Mouse (Mus musculus) hindbrain, embryonic 12.5 days (tissue): ENCODE data around the gene Ssbp1. TPM values are rescaled to one million over a fixed set of nuclear protein-coding genes. Genes with fewer than 3 reads are reported as not detected.

Experiments
- ATAC-seq: fragments of 200-750 bp; cut with Nextera tagmentation; 2 replicates; pipeline ENCODE4 v1.8.0; 2017; ENCODE audit warnings: moderate TSS enrichment; ENCODE audit not compliant: low FRiP score
- H3K27ac ChIP-seq: fragments of 300-500 bp; sonication (generic); 2 replicates; pipeline ENCODE4 v1.5.1; 2016; ENCODE audit warnings: mild to moderate bottlenecking
- H3K27me3 ChIP-seq: fragments of 300-500 bp; sonication (generic); 2 replicates; pipeline ENCODE4 v1.6.1; 2016; ENCODE audit warnings: mild to moderate bottlenecking
- H3K36me3 ChIP-seq: fragments of 300-500 bp; sonication (generic); 2 replicates; pipeline ENCODE4 v1.6.1; 2016; ENCODE audit warnings: mild to moderate bottlenecking
- H3K4me1 ChIP-seq: fragments of 300-500 bp; sonication (generic); 2 replicates; pipeline ENCODE4 v1.6.1; 2016
- H3K4me2 ChIP-seq: fragments of 300-500 bp; sonication (generic); replicated peaks from 2 replicates; pipeline ENCODE4 v1.6.1; 2016; ENCODE audit warnings: mild to moderate bottlenecking
- H3K4me3 ChIP-seq: fragments of 300-500 bp; sonication (generic); 2 replicates; pipeline ENCODE4 v1.5.1; 2016; ENCODE audit warnings: mild to moderate bottlenecking
- H3K9ac ChIP-seq: fragments of 300-500 bp; sonication (generic); 2 replicates; pipeline ENCODE4 v1.6.1; 2016; ENCODE audit warnings: mild to moderate bottlenecking, moderate library complexity
- H3K9me3 ChIP-seq: fragments of 300-500 bp; sonication (generic); replicated peaks from 2 replicates; pipeline ENCODE4 v1.6.1; 2016; ENCODE audit warnings: mild to moderate bottlenecking
- WGBS: fragments of 180-500 bp; shearing (Covaris S2); methylation state at CpG from one replicate; pipeline ENCODE4 v1.1.7; 2016; 5-methylcytosine and 5-hydroxymethylcytosine counted together
- polyA plus RNA-seq: library from polyadenylated mRNA; unstranded; fragments of >200 nt; fragmentation: Nextera tagmentation; extraction: Ambion mirVana; gene quantifications from 2 replicates; pipeline ENCODE4 v1.2.1, GENCODE M21; 2016

The Ssbp1 gene
- polyA plus RNA-seq, 1 experiment from 2014 or later, result 150 TPM

- peaks cover 10% of the 10 kb centered on the region for H3K27me3 ChIP-seq
- H3K4me2 ChIP-seq, result peak overlapping the region; percentile 81
- H3K36me3 ChIP-seq, result no peaks in the 10 kb centered on the region
- H3K4me3 ChIP-seq, result peak overlapping the region; percentile 86
- ATAC-seq, result peak; percentile 81
- peak overlapping the region; percentile 86 for H3K9ac ChIP-seq
- H3K4me1 ChIP-seq, result peaks cover 15% of the 10 kb centered on the region
- H3K27ac ChIP-seq, result peak overlapping the region; percentile 86
- WGBS, result under 1% methylated on average over 70 of the region's 72 CpGs
- H3K9me3 ChIP-seq, result no peaks in the 10 kb centered on the region
These were observed 35.8 kb upstream of the Ssbp1 start for GRCm38 (mm10) chr6:40435151-40436046.

DNA sequence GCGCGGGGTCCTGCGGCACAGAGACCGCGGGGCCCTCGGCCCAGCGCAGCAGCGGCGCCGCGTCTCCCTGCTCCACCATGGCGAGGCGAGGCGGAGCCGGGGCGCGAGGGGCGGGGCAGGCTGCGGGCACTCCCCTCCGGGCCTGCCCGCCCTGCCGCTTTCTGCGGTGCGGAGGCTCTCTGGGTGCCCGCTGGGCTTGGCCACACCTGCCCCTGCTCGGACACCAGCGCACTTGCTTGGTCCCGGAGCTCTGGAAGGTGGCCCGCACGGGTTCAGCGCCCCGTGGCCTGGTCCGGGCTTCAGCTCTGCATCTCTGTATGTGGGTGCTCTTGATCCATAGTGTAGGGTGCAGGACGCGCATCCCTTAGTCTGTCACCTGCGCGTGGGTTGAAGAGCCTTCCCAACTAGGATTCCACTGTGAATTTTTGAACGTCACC, 35.1 kb upstream of the Ssbp1 start, which contains the start of gene E330009J07Rik:
E330009J07Rik (minus strand) TSS at position 89 of the 437 bp plus-strand sequence.
- peak within 1 kb of the TSS; percentile 86 for H3K4me3 ChIP-seq
- H3K27me3 ChIP-seq, result peaks cover 13% of the 10 kb centered on the region
- H3K4me2 ChIP-seq, result peak within 1 kb of the TSS; percentile 81
- peak; percentile 91 for ATAC-seq
- H3K36me3 ChIP-seq, result no peaks in the 10 kb centered on the region
- WGBS, result under 1% methylated on average over 38 of the region's 38 CpGs
- H3K9me3 ChIP-seq, result no peaks in the 10 kb centered on the region
- H3K4me1 ChIP-seq, result peaks cover 15% of the 10 kb centered on the region
- H3K9ac ChIP-seq, result peak within 1 kb of the TSS; percentile 86
- peak within 1 kb of the TSS; percentile 86 for H3K27ac ChIP-seq

DNA sequence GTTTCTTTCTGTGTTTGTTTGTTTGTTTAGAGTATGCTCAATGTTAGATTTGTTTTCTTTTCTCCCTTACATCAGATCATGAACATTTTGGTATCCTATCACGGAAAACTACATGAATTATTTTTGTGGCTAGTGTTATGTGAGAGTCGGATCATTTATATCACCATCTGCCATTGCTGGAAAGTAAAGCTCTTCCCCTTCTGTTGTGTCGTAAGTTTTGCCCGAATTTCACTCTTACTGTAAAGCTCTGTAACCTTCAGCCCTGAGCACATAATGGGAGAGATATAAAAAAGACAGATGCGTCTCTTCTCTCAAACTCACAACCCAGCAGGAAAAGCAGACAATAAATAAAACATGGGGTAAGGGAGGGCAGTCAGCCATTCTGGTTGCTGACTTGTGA, 32.2 kb upstream of the Ssbp1 start, which contains the start of gene Wee2:
Wee2 (plus strand) TSS at position 153 of the 400 bp plus-strand sequence.
- ATAC-seq, result no peak
- Histone ChIP-seq H3K4me3 (no peak within 1 kb of the TSS), H3K4me1 (peaks cover 9% of the 10 kb centered on the region), H3K36me3 (no peaks in the 10 kb centered on the region), H3K9ac (no peak within 1 kb of the TSS), H3K9me3 (no peaks in the 10 kb centered on the region), H3K27ac (no peak within 1 kb of the TSS), H3K4me2 (no peak within 1 kb of the TSS), H3K27me3 (peaks cover 13% of the 10 kb centered on the region)
- 76% methylated on average over 5 of the region's 5 CpGs for WGBS

DNA sequence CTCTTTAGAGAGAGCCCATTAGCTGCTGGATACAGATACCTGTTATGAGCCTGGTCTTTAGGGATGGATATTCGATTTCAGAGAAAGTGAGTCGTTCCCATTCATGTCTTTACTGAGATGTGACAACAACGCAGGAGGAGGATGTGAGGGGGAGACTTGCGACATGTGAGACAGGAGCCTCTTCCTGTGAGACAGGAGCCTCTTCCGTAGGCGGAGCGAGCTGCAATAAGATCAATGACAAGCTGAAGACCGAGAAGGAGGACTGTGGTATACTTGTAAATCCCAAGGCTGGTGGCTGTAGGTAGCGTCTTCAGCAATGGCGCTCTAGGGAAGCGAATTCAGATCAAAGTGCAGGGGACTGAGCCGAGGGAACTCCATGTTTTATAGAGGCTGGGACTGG, 31.4 kb upstream of the Ssbp1 start:
- no peak for ATAC-seq
- peaks cover 3% of the 10 kb centered on the region for H3K4me1 ChIP-seq
- no peaks in the 10 kb centered on the region for H3K9me3 ChIP-seq
- H3K4me2 ChIP-seq, result no peak overlapping the region
- H3K27me3 ChIP-seq, result peaks cover 13% of the 10 kb centered on the region
- 51% methylated on average over 12 of the region's 12 CpGs for WGBS
- no peak overlapping the region for H3K4me3 ChIP-seq
- no peaks in the 10 kb centered on the region for H3K36me3 ChIP-seq
- H3K9ac ChIP-seq, result no peak overlapping the region
- H3K27ac ChIP-seq, result no peak overlapping the region

GRCm38 (mm10) chr6:40441276-40441675, 29.9 kb upstream of the Ssbp1 start:
- Histone ChIP-seq H3K36me3 (no peaks in the 10 kb centered on the region), H3K4me2 (no peak overlapping the region), H3K9me3 (no peaks in the 10 kb centered on the region), H3K27ac (no peak overlapping the region), H3K27me3 (peaks cover 13% of the 10 kb centered on the region), H3K9ac (no peak overlapping the region), H3K4me3 (no peak overlapping the region), H3K4me1 (no peaks in the 10 kb centered on the region)
- WGBS, result 72% methylated on average over 3 of the region's 3 CpGs
- no peak for ATAC-seq

DNA sequence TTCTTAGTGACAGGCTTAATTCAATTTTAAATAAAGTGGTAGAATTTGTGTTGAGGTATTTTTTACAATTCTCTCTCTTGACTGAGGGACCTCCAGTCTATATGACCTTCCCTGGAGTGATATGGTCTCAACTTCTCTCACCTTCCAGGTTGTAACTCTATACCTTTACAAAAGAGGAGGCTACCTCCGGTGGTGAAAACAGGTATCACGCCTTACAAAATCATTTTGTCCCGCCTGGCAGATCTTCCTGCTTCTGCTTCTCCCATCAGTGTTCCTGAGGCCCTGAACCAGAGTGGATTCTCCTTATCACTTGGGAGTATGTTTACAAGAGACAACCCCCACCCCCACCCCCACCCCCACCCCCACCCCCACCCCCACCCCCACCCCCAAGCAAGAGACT, 29.4 kb upstream of the Ssbp1 start:
- ATAC-seq, result no peak
- Histone ChIP-seq H3K4me1 (no peaks in the 10 kb centered on the region), H3K9me3 (no peaks in the 10 kb centered on the region), H3K4me2 (no peak overlapping the region), H3K27ac (no peak overlapping the region), H3K36me3 (no peaks in the 10 kb centered on the region), H3K4me3 (no peak overlapping the region), H3K9ac (no peak overlapping the region), H3K27me3 (peaks cover 13% of the 10 kb centered on the region)
- 54% methylated on average over 3 of the region's 3 CpGs for WGBS

- 39% methylated on average over 10 of the region's 10 CpGs for WGBS
- no peak overlapping the region for H3K9ac ChIP-seq
- H3K4me3 ChIP-seq, result no peak overlapping the region
- no peak overlapping the region for H3K4me2 ChIP-seq
- H3K27ac ChIP-seq, result no peak overlapping the region
- H3K9me3 ChIP-seq, result no peaks in the 10 kb centered on the region
- H3K36me3 ChIP-seq, result no peaks in the 10 kb centered on the region
- no peak for ATAC-seq
- H3K27me3 ChIP-seq, result peaks cover 6% of the 10 kb centered on the region
- H3K4me1 ChIP-seq, result no peaks in the 10 kb centered on the region
These were observed 27.7 kb upstream of the Ssbp1 start for GRCm38 (mm10) chr6:40443281-40443928.

- Histone ChIP-seq H3K36me3 (no peaks in the 10 kb centered on the region), H3K27me3 (no peaks in the 10 kb centered on the region; the same call in 1 of the 2 replicates), H3K4me1 (no peaks in the 10 kb centered on the region), H3K4me3 (no peak overlapping the region), H3K27ac (no peak overlapping the region), H3K9ac (no peak overlapping the region), H3K4me2 (no peak overlapping the region), H3K9me3 (no peaks in the 10 kb centered on the region)
- no peak for ATAC-seq
These were observed 22.5 kb upstream of the Ssbp1 start for GRCm38 (mm10) chr6:40448626-40449025.

- Histone ChIP-seq H3K36me3 (no peaks in the 10 kb centered on the region), H3K4me3 (no peak overlapping the region), H3K27ac (no peak overlapping the region), H3K4me1 (no peaks in the 10 kb centered on the region), H3K4me2 (no peak overlapping the region), H3K9ac (no peak overlapping the region), H3K27me3 (no peaks in the 10 kb centered on the region), H3K9me3 (no peaks in the 10 kb centered on the region)
- ATAC-seq, result no peak
- WGBS, result 23% methylated on average over 7 of the region's 7 CpGs
These were observed 16.6 kb upstream of the Ssbp1 start for GRCm38 (mm10) chr6:40454436-40455041.

GRCm38 (mm10) chr6:40465710-40466109, 5.4 kb upstream of the Ssbp1 start:
- WGBS, result 50% methylated on average over 6 of the region's 6 CpGs
- H3K4me2 ChIP-seq, result no peak overlapping the region
- no peaks in the 10 kb centered on the region for H3K36me3 ChIP-seq
- no peaks in the 10 kb centered on the region for H3K9me3 ChIP-seq
- H3K9ac ChIP-seq, result no peak overlapping the region
- H3K4me1 ChIP-seq, result no peaks in the 10 kb centered on the region
- H3K27ac ChIP-seq, result no peak overlapping the region
- no peak for ATAC-seq
- H3K27me3 ChIP-seq, result no peaks in the 10 kb centered on the region
- H3K4me3 ChIP-seq, result no peak overlapping the region

DNA sequence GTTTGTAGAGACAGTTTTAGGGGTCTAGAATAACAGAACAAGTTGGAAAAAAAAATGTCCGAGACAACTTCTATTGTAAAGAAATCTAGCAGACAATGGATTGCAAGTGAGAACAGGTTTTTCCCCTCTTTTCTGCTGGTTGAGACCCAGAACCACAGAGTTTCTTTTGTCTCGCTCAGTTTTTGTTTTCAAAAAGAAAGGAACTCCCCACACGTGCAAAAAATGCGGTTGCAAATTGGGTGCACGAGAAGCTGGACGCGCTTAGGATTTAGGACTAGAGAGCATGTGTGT, 513 bp downstream of the Ssbp1 start:
- Histone ChIP-seq H3K4me1 (peaks cover 9% of the 10 kb centered on the region), H3K27ac (peak overlapping the region; percentile 94), H3K9me3 (no peaks in the 10 kb centered on the region), H3K4me2 (peak overlapping the region; percentile 69), H3K36me3 (peaks cover 31% of the 10 kb centered on the region), H3K4me3 (peak overlapping the region; percentile 80), H3K27me3 (no peaks in the 10 kb centered on the region), H3K9ac (peak overlapping the region; percentile 89)
- peak; percentile 12 for ATAC-seq
- 1% methylated on average over 7 of the region's 7 CpGs for WGBS

DNA sequence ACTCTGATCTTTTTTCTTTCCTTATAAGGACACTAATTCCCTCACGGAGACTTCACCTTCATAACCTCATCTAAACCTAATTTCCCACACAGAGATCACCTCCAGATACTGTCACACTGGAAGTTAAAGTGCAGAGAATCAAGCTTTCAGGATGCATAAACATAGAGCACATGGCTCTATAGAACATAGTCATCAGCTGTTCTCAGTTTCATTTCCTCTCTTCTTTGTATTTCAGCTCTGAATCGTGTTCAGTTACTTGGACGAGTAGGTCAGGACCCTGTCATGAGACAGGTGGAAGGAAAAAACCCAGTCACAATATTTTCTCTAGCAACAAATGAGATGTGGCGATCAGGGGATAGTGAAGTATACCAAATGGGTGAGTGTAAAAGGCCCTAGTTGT, 5.0 kb downstream of the Ssbp1 start:
- no peak for ATAC-seq
- no peak overlapping the region for H3K9ac ChIP-seq
- 92% methylated on average over 4 of the region's 4 CpGs for WGBS
- H3K27me3 ChIP-seq, result no peaks in the 10 kb centered on the region
- H3K4me3 ChIP-seq, result no peak overlapping the region
- peaks cover 9% of the 10 kb centered on the region for H3K4me1 ChIP-seq
- H3K4me2 ChIP-seq, result no peak overlapping the region
- peaks cover 52% of the 10 kb centered on the region for H3K36me3 ChIP-seq
- no peak overlapping the region for H3K27ac ChIP-seq
- no peaks in the 10 kb centered on the region for H3K9me3 ChIP-seq
